8 mouse cellular contexts compared by ENCODE assay signal in the genomic region with DNA sequence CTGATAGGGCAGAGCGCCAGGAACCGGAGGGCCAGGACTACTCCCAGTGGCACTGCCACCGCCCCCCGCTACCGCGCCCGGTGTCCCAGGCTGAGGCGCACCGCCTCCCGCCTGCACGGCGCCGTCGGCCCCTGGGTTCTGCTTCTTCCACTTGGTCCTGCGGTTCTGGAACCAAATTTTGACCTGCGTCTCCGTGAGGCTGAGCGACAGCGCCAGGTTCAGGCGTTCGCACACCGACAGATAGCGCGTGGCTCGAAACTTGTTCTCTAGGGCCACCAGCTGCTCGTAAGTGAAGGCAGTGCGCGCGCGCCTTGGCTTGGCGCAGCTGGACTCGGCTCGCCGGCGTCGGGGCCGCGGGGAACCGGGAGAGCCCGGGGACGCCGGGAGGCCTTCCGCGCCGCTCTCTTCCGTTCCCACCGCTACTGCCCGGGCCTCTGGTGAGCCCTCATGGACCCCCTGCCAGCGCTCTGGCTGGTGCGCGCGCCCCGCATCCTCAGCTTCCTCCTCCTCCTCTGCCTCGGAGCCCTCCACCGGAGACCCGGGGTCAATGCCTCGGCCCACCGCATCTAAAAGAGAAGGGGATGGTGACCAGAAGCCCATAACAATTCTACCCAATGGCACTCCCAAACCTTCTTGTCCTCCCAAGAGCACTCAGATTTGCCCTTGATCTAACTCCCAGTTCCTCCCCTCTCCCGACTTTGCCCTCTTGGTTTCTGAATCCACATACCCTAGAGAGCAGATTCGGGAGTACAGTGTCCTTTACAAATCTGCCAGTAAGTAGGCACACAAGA. TPM values are rescaled to one million over a fixed set of nuclear protein-coding genes. Genes with fewer than 3 reads are reported as not detected.
DNase-seq lines count a peak whose midpoint lies in the region; ATAC-seq and TF ChIP-seq lines count a peak whose summit lies in the region.

No protein-coding gene starts in this region.

- H3K4me1 ChIP-seq in kidney, adult 2 months (ENCODE audit: control insufficient read depth, insufficient read depth, low read length): no peaks in the 10 kb centered on the region
- H3K4me1 ChIP-seq in bone marrow macrophage, adult 2 months (ENCODE audit: control insufficient read depth, insufficient read depth, low read length): no peaks in the 10 kb centered on the region
- H3K4me1 ChIP-seq in heart, embryonic 15.5 days (replicated peaks): peaks cover 31% of the 10 kb centered on the region
- no peaks in the 10 kb centered on the region for H3K4me1 ChIP-seq in liver, adult 2 months (ENCODE audit: control insufficient read depth, insufficient read depth, low read length)

- peak overlapping the region; percentile 56 for H3K9ac ChIP-seq in heart, embryonic 15.5 days
- peak overlapping the region; percentile 35 for H3K9ac ChIP-seq in liver, adult 2 months (ENCODE audit: low read depth, low read length)

- H3K27ac ChIP-seq in kidney, adult 2 months (ENCODE audit: insufficient read depth, low read depth, low read length): no peak overlapping the region
- H3K27ac ChIP-seq in bone marrow macrophage, adult 2 months (ENCODE audit: insufficient read depth, low read depth, low read length): no peak overlapping the region
- no peak overlapping the region for H3K27ac ChIP-seq in heart, embryonic 15.5 days
- H3K27ac ChIP-seq in liver, adult 2 months (replicated peaks; ENCODE audit: insufficient read depth, low read depth, low read length): no peak overlapping the region

- no peaks in the 10 kb centered on the region for H3K36me3 ChIP-seq in kidney, adult 2 months (ENCODE audit: control insufficient read depth, insufficient read depth, low read length)
- no peaks in the 10 kb centered on the region for H3K36me3 ChIP-seq in heart, embryonic 15.5 days
- no peaks in the 10 kb centered on the region for H3K36me3 ChIP-seq in liver, adult 2 months (ENCODE audit: control insufficient read depth, insufficient read depth, low read length)

- no peak for TF ChIP-seq CTCF in kidney, adult 2 months (conservative IDR thresholded peaks at IDR 0.05; ENCODE audit: insufficient read depth, insufficient read length, low read depth, low read length)
- no peak for TF ChIP-seq CTCF in bone marrow macrophage, adult 2 months (IDR thresholded peaks at IDR 0.05; ENCODE audit: low read depth, low read length)
- no peak for TF ChIP-seq CTCF in liver, adult 2 months (IDR thresholded peaks at IDR 0.05; ENCODE audit: low read depth, low read length)

- no peak for TF ChIP-seq POLR2A in kidney, adult 2 months (IDR thresholded peaks at IDR 0.05; ENCODE audit: low read depth, low read length)
- no peak for TF ChIP-seq POLR2A in bone marrow macrophage, adult 2 months (IDR thresholded peaks at IDR 0.05; ENCODE audit: borderline replicate concordance, low read depth, low read length)
- no peak for TF ChIP-seq POLR2A in liver, adult 2 months (IDR thresholded peaks at IDR 0.05; ENCODE audit: extremely low read depth, insufficient read depth, low read length)

- no peaks in the 10 kb centered on the region for H3K79me2 ChIP-seq in liver, adult 2 months (ENCODE audit: control insufficient read depth, insufficient read depth, low read length)

- peak overlapping the region; percentile 93 for H3K4me2 ChIP-seq in heart, embryonic 15.5 days

- WGBS in kidney, adult 2 months: 1% methylated on average over 52 of the region's 60 CpGs
- WGBS in heart, embryonic 15.5 days: 1% methylated on average over 60 of the region's 60 CpGs
- WGBS in liver, adult 2 months: 3% methylated on average over 60 of the region's 60 CpGs

- ATAC-seq in heart, embryonic 15.5 days (replicated peaks; ENCODE audit: insufficient number of reproducible peaks, insufficient read depth, low FRiP score, low read depth): no peak

- peaks cover 2% of the 10 kb centered on the region; the same call in 1 of the 2 replicates for H3K27me3 ChIP-seq in kidney, adult 2 months (replicated peaks; ENCODE audit: control insufficient read depth, insufficient read depth, low read length)
- H3K27me3 ChIP-seq in heart, embryonic 15.5 days: peaks cover 80% of the 10 kb centered on the region
- peaks cover 24% of the 10 kb centered on the region for H3K27me3 ChIP-seq in liver, adult 2 months (ENCODE audit: control insufficient read depth, insufficient read depth, low read length)

- no peaks in the 10 kb centered on the region for H3K9me3 ChIP-seq in heart, embryonic 15.5 days (replicated peaks)

- peak overlapping the region; percentile 38; the same call in 1 of the 2 replicates for H3K4me3 ChIP-seq in kidney, adult 2 months (ENCODE audit: insufficient read depth, low read depth, low read length)
- H3K4me3 ChIP-seq in bone marrow macrophage, adult 2 months (ENCODE audit: insufficient read depth, low read length): peak overlapping the region; percentile 54
- peak overlapping the region; percentile 58 for H3K4me3 ChIP-seq in heart, embryonic 15.5 days
- peak overlapping the region; percentile 50 for H3K4me3 ChIP-seq in liver, adult 2 months (ENCODE audit: insufficient read depth, low read depth, low read length)

- DNase-seq in kidney, adult 2 months: peak; percentile 10
- no peak for DNase-seq in kidney, postnatal 25 days
- DNase-seq in liver, adult 2 months (ENCODE audit: extremely low read depth, low read depth, low spot score): no peak
- peak; percentile 45 for DNase-seq in retina, embryonic 14.5 days (ENCODE audit: low spot score)
- no peak for DNase-seq in layer of hippocampus, postnatal 25 days (ENCODE audit: extremely low spot score in 1 of 2, low spot score in 1 of 2)
- no peak for DNase-seq in frontal cortex, postnatal 36 days (ENCODE audit: low spot score in 2 of 2)

RNA-seq across cellular contexts. Expression of a gene that starts 2.0 kb away (rescaled TPM):
- not detected in 2 replicates for polyA plus RNA-seq in kidney, adult 2 months (2012; rRNA removed)
- not detected in 2 replicates for polyA plus RNA-seq in bone marrow macrophage, adult 2 months (2012; ENCODE audit: insufficient read depth, insufficient read length, missing spikeins)
- polyA plus RNA-seq in heart, embryonic 15.5 days (2015; fragmentation: Nextera tagmentation; extraction: Ambion mirVana): not detected in 2 replicates
- not detected in 2 replicates for total RNA-seq in liver, adult 2 months (2014; rRNA removed)
- polyA plus RNA-seq in liver, adult 2 months (2012; rRNA removed): 0.04 TPM in 1 of 2 replicates, not detected in the other
- under 1 TPM in 1 of 2 experiments, not detected in 1; 0.12 TPM for total RNA-seq in layer of hippocampus, postnatal 25 days (2021)

RNA-seq across cellular contexts. Expression of a gene that starts 13.0 kb away (rescaled TPM):
- polyA plus RNA-seq in kidney, adult 2 months (2012; rRNA removed): 9.3 and 10.1 TPM in 2 replicates
- 14.3 and 14.8 TPM in 2 replicates for polyA plus RNA-seq in bone marrow macrophage, adult 2 months (2012; ENCODE audit: insufficient read depth, insufficient read length, missing spikeins)
- 21.3 and 22.6 TPM in 2 replicates for polyA plus RNA-seq in heart, embryonic 15.5 days (2015; fragmentation: Nextera tagmentation; extraction: Ambion mirVana)
- 55.4 and 60.2 TPM in 2 replicates for total RNA-seq in liver, adult 2 months (2014; rRNA removed)
- polyA plus RNA-seq in liver, adult 2 months (2012; rRNA removed): 137 and 166 TPM in 2 replicates
- 10 to 100 TPM; 28.0 to 30.6 TPM for total RNA-seq in layer of hippocampus, postnatal 25 days (2021)

RNA-seq across cellular contexts. Expression of a gene that starts 21.2 kb away (rescaled TPM):
- 399 and 457 TPM in 2 replicates for polyA plus RNA-seq in kidney, adult 2 months (2012; rRNA removed)
- 76.5 and 84.6 TPM in 2 replicates for polyA plus RNA-seq in bone marrow macrophage, adult 2 months (2012; ENCODE audit: insufficient read depth, insufficient read length, missing spikeins)
- 186 and 207 TPM in 2 replicates for polyA plus RNA-seq in heart, embryonic 15.5 days (2015; fragmentation: Nextera tagmentation; extraction: Ambion mirVana)
- total RNA-seq in liver, adult 2 months (2014; rRNA removed): 1,118 and 1,626 TPM in 2 replicates
- polyA plus RNA-seq in liver, adult 2 months (2012; rRNA removed): 1,069 and 1,820 TPM in 2 replicates
- 10 to 100 TPM; 90.3 to 94.5 TPM for total RNA-seq in layer of hippocampus, postnatal 25 days (2021)

Comparison
In these comparisons a context has a peak if more than half of its experiments do, and no peak if none do; other contexts are left out.
1. DNase-seq: peak in kidney, adult 2 months (single experiment) and retina, embryonic 14.5 days (single experiment); none in kidney, postnatal 25 days (0 of 2), liver, adult 2 months (single experiment), layer of hippocampus, postnatal 25 days (0 of 2) and frontal cortex, postnatal 36 days (0 of 2).
2. Peak in every context shown above with its lines, with median percentiles within 50 percentile points of each other: H3K4me3 ChIP-seq.